Mouse (Mus musculus) heart, adult 2 months (tissue): ENCODE measurements at regions not wholly inside any gene's neighbourhood (a gene's known extent, or its start where the extent isn't known, plus 50 kb on each side); places are given as distances from the start of the nearest gene placed in this dataset.

Experiments used
- DNase-seq, 2 experiments: peaks; one replicate each; pipeline ENCODE4 v3.0.0; 2021
- H3K27ac ChIP-seq: fragments of 200-600 bp; 2 replicates; pipeline ENCODE4 v1.8.1; 2022
- H3K27me3 ChIP-seq: fragments of 200-500 bp; 2 replicates; pipeline ENCODE4 v1.6.1; 2012; ENCODE audit warnings: mild to moderate bottlenecking, low read length, inconsistent platforms, mixed read lengths; ENCODE audit not compliant: control insufficient read depth, insufficient read depth
- H3K36me3 ChIP-seq: fragments of 200-500 bp; 2 replicates; pipeline ENCODE4 v1.6.1; 2012; ENCODE audit warnings: low read length, inconsistent platforms; ENCODE audit not compliant: control insufficient read depth, insufficient read depth
- H3K4me1 ChIP-seq: fragments of 200-500 bp; 2 replicates; pipeline ENCODE4 v1.6.1; 2011; ENCODE audit warnings: low read length; ENCODE audit not compliant: control insufficient read depth, insufficient read depth
- H3K4me3 ChIP-seq: fragments of 200-600 bp; 2 replicates; pipeline ENCODE4 v1.8.1; 2022
- H3K79me2 ChIP-seq: fragments of 200-500 bp; replicated peaks from 2 replicates; pipeline ENCODE4 v1.6.1; 2012; ENCODE audit warnings: mild to moderate bottlenecking, inconsistent platforms, low read length, moderate library complexity, mixed read lengths; ENCODE audit not compliant: control insufficient read depth, insufficient read depth
- H3K9ac ChIP-seq: fragments of 200-500 bp; 2 replicates; pipeline ENCODE4 v1.6.1; 2012; ENCODE audit warnings: low read depth, mild to moderate bottlenecking, control low read depth, inconsistent platforms, low read length, mixed read lengths
- CTCF ChIP-seq: fragments of 200-600 bp; IDR thresholded peaks from 2 replicates; pipeline ENCODE4 v1.8.1; 2022; ENCODE audit warnings: antibody characterized with exemption, mild to moderate bottlenecking, moderate library complexity
- EP300 ChIP-seq: fragments of 200-500 bp; IDR thresholded peaks from 2 replicates; pipeline ENCODE4 v1.6.1; 2011; ENCODE audit warnings: low read depth, low read length, control low read depth; ENCODE audit not compliant: insufficient read depth
- POLR2A ChIP-seq: fragments of 200-500 bp; IDR thresholded peaks from 2 replicates; pipeline ENCODE4 v1.6.1; 2011; ENCODE audit warnings: mild to moderate bottlenecking, low read depth, low read length, control low read depth; ENCODE audit not compliant: insufficient read depth
- WGBS: fragments of 180-500 bp; shearing (Covaris S2); methylation state at CpG from one replicate; pipeline ENCODE4 v1.1.7; 2018; 5-methylcytosine and 5-hydroxymethylcytosine counted together
- intact Hi-C: fragments of 180-260 bp; cut with DNase I; formaldehyde crosslinking; loops from one replicate; pipeline ENCODE4 v1.15.1; 2025

- Histone ChIP-seq H3K4me1 (no peaks in the 10 kb centered on the region), H3K79me2 (no peaks in the 10 kb centered on the region), H3K9ac (no peak overlapping the region), H3K27ac (no peak overlapping the region), H3K4me3 (no peak overlapping the region), H3K27me3 (no peaks in the 10 kb centered on the region), H3K36me3 (no peaks in the 10 kb centered on the region)
- no peak for TF ChIP-seq POLR2A
- TF ChIP-seq CTCF: 0 out of 2 replicates have a peak, but pooled peaks have one; percentile 2
- 74% methylated on average over 6 of the region's 6 CpGs for WGBS
- DNase-seq: no peak
- intact Hi-C loops: no loop called here
These were observed 110.9 kb downstream of the Gm9817 start for GRCm38 (mm10) chr13:45189389-45189788.

- Histone ChIP-seq H3K4me1 (no peaks in the 10 kb centered on the region), H3K79me2 (no peaks in the 10 kb centered on the region), H3K36me3 (no peaks in the 10 kb centered on the region), H3K27ac (no peak overlapping the region), H3K9ac (no peak overlapping the region), H3K27me3 (no peaks in the 10 kb centered on the region), H3K4me3 (no peak overlapping the region)
- TF ChIP-seq CTCF (no peak), EP300 (no peak), POLR2A (no peak)
- DNase-seq: no peak
- WGBS: 72% methylated on average over 4 of the region's 4 CpGs
- intact Hi-C loops: no loop called here
These were observed 111.7 kb downstream of the Gm9817 start for GRCm38 (mm10) chr13:45190151-45190550.

DNA sequence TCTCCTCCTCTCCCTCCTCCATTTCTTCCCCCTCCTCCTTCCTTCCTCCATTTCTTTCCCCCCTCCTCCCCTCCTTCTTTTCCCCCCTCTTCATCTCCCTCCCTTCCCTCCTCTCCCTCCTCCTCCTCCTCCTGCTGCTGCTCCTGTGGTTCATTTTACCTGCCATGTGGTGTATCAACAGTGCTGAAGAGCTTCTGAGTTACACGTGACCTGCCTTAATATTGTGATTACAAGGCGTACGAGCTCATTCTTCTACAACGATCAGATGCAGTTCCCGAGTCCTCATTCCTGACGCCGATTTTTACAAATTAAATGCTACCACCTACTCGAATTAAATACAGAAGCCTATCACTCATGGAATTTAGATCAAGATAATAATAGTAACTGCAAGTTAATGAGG, 113.6 kb downstream of the Gm9817 start:
- Histone ChIP-seq H3K4me1 (no peaks in the 10 kb centered on the region), H3K27me3 (no peaks in the 10 kb centered on the region), H3K36me3 (no peaks in the 10 kb centered on the region), H3K9ac (no peak overlapping the region), H3K4me3 (no peak overlapping the region), H3K79me2 (no peaks in the 10 kb centered on the region), H3K27ac (no peak overlapping the region)
- DNase-seq: no peak
- WGBS: 60% methylated on average over 8 of the region's 8 CpGs
- intact Hi-C loops: no loop called here
- TF ChIP-seq CTCF (no peak), EP300 (no peak), POLR2A (no peak)

DNA sequence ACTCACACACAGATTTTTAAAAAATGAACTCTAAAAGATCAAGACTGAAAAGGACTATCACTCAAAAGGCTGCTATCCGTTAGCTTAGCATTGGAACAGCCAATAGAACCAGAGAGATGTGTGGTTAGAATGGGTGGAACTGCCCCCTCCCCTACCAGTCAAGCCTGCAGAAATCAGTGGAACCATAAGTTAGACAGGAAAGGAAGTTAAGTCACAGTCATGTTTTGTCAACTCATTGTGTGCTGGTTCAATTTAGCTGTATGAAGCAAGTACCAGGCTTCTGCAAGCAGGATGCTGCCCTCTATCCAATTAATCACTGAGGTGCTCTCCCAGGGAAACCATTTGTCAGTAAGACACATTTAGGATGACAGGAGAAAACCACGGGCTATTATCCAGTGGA, 117.1 kb downstream of the Gm9817 start:
- Histone ChIP-seq H3K4me3 (no peak overlapping the region), H3K36me3 (no peaks in the 10 kb centered on the region), H3K27me3 (no peaks in the 10 kb centered on the region), H3K9ac (no peak overlapping the region), H3K27ac (no peak overlapping the region), H3K4me1 (no peaks in the 10 kb centered on the region), H3K79me2 (no peaks in the 10 kb centered on the region)
- TF ChIP-seq EP300 (no peak), CTCF (no peak), POLR2A (no peak)
- intact Hi-C loops: no loop called here
- no peak for DNase-seq
- 80% methylated on average over 2 of the region's 2 CpGs for WGBS

DNA sequence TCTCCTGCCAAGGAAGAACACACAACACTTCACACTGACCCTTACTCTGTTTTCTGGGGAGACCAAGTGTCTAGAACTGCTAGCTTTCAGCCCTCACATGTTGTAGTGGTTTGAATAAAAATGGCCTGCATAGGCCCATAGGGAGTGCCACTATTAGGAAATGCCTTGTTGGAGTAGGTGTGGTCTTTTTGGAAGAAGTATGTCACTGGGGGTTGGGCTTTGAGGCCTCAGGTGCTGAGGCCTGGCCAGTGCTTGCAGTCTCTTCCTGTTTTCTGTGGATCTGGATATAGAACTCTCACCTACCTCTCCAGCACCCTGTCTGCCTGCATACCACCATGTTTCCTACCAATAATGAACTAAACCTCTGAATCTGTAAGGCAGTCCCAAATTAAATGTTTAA, 117.9 kb downstream of the Gm9817 start:
- no peaks in the 10 kb centered on the region for H3K36me3 ChIP-seq
- no peak overlapping the region for H3K27ac ChIP-seq
- no peak for DNase-seq
- no peak overlapping the region for H3K9ac ChIP-seq
- H3K4me3 ChIP-seq: no peak overlapping the region
- no peaks in the 10 kb centered on the region for H3K27me3 ChIP-seq
- H3K4me1 ChIP-seq: no peaks in the 10 kb centered on the region
- TF ChIP-seq CTCF: no peak
- TF ChIP-seq POLR2A: no peak
- TF ChIP-seq EP300: no peak
- H3K79me2 ChIP-seq: no peaks in the 10 kb centered on the region
- intact Hi-C loops: no loop called here

DNA sequence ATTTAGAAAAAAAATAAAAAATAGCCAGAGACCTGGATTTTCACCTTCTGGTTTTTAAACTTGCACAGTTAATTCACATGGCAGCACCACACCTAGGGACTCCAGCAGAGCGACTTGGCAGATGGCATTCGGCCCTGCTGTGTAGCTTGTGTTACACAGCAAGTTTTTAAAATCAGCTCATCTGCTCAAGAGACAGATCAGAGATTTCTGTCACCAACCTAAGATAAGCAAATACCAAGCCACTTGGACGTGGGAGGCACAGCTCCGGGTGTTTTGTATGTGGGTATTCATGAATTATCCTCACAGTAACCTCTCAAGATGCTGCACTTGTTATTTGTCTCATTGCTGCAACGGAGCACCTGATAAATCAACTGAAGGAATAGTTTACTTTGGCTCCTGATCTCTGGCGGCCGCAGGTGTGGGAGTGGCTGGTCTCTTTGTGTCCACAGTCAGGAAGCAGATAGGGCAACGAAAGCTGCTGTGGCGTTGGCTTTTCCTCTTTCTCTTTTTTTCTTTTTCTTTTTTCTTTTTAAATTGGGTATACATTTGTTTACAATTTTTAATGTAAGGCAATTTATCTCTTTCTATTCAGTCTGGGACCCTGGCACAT, 122.1 kb downstream of the Gm9817 start:
- no peaks in the 10 kb centered on the region for H3K79me2 ChIP-seq
- intact Hi-C loops: no loop called here

More for the DNA sequence above, 122.1 kb downstream of the Gm9817 start:
- Histone ChIP-seq H3K27ac (no peak overlapping the region), H3K27me3 (no peaks in the 10 kb centered on the region), H3K36me3 (no peaks in the 10 kb centered on the region), H3K4me1 (no peaks in the 10 kb centered on the region), H3K4me3 (no peak overlapping the region), H3K9ac (no peak overlapping the region)
- no peak for DNase-seq
- 58% methylated on average over 9 of the region's 9 CpGs for WGBS
- TF ChIP-seq POLR2A (no peak), CTCF (no peak), EP300 (no peak)
